Mouse (Mus musculus) kidney, embryonic 14.5 days (tissue): ENCODE data around the gene Hipk2. TPM values are rescaled to one million over a fixed set of nuclear protein-coding genes. Genes with fewer than 3 reads are reported as not detected.

Experiments
- ATAC-seq: fragments of 200-750 bp; cut with Nextera tagmentation; 2 replicates; pipeline ENCODE4 v1.8.0; 2017; ENCODE audit warnings: moderate number of reproducible peaks, mild to moderate bottlenecking, moderate TSS enrichment, moderate library complexity; ENCODE audit not compliant: low FRiP score, low TSS enrichment
- H3K27ac ChIP-seq: fragments of 300-500 bp; sonication (generic); 2 replicates; pipeline ENCODE4 v1.5.1; 2014; ENCODE audit warnings: low read depth, mild to moderate bottlenecking, low read length, moderate library complexity, mixed read lengths
- H3K27me3 ChIP-seq: fragments of 300-500 bp; sonication (generic); 2 replicates; pipeline ENCODE4 v1.6.1; 2014; ENCODE audit warnings: mild to moderate bottlenecking, low read length; ENCODE audit not compliant: control insufficient read depth, insufficient read depth
- H3K36me3 ChIP-seq: fragments of 300-500 bp; sonication (generic); 2 replicates; pipeline ENCODE4 v1.6.1; 2014; ENCODE audit warnings: low read length, mixed read lengths; ENCODE audit not compliant: control insufficient read depth, insufficient read depth
- H3K4me1 ChIP-seq: fragments of 300-500 bp; sonication (generic); 2 replicates; pipeline ENCODE4 v1.6.1; 2014; ENCODE audit warnings: low read length, mixed read lengths; ENCODE audit not compliant: control insufficient read depth, insufficient read depth
- H3K4me2 ChIP-seq: fragments of 300-500 bp; sonication (generic); replicated peaks from 2 replicates; pipeline ENCODE4 v1.6.1; 2014; ENCODE audit warnings: low read depth, mild to moderate bottlenecking, low read length
- H3K4me3 ChIP-seq: fragments of 300-500 bp; sonication (generic); 2 replicates; pipeline ENCODE4 v1.5.1; 2014; ENCODE audit warnings: mild to moderate bottlenecking, low read length
- H3K9ac ChIP-seq: fragments of 300-500 bp; sonication (generic); 2 replicates; pipeline ENCODE4 v1.6.1; 2014; ENCODE audit warnings: low read depth, mild to moderate bottlenecking, low read length, moderate library complexity
- H3K9me3 ChIP-seq: fragments of 300-500 bp; sonication (generic); 2 replicates; pipeline ENCODE4 v1.6.1; 2016; ENCODE audit warnings: low read length; ENCODE audit not compliant: control insufficient read depth
- WGBS: fragments of 180-500 bp; shearing (Covaris S2); extraction: QIAGEN DNeasy Blood & Tissue Kit; methylation state at CpG from one replicate; pipeline ENCODE4 v1.1.7; 2014; 5-methylcytosine and 5-hydroxymethylcytosine counted together
- polyA plus RNA-seq: library from polyadenylated mRNA; unstranded; fragments of >200 nt; fragmentation: Nextera tagmentation; extraction: Ambion mirVana; gene quantifications from 2 replicates; pipeline ENCODE4 v1.2.1, GENCODE M21; 2014

Hipk2 gene
- polyA plus RNA-seq, 1 experiment from 2014 or later = 33.6 TPM

DNA sequence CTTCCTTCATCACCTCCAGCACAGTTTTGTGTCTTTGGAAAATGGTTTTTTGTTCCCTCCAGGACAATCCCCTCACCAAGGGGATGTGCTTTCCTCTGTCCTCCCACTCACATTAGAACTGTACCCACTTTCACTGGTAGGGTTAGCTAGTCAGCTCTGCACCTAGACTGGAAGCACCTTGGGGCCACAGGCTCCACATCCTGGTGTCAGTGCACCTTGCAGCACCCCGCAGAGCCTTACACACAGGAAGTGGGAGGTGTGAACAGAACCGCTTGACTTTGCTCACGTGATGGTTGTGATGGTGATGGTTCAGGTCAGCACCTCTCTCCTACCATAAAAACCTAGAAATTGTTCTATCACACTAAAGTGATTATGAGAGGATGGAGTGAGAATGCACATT, 116.8 kb downstream of the Hipk2 start:
- WGBS = 79% methylated on average over 3 of the region's 3 CpGs
- no peaks in the 10 kb centered on the region for H3K36me3 ChIP-seq

DNA sequence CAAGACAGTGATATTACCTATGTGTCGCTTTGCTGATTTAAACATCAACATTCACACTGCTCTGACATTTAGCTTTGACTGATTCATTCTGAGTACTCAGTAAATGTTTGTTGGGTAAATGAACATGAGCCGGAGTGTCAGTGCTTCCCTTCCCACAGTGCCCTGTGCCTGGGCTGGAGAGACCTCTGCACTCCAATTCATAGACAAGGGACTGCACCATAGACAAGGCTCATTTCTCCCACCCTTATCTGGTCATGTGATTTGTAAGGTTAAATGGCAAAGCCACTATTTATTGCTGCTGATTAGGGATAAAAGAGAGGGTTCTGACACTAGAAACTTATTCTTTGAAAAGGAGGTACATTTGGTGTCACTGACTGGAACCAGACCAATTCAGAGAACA, 118.4 kb downstream of the Hipk2 start:
- Histone ChIP-seq H3K4me2 (no peak overlapping the region), H3K9ac (no peak overlapping the region), H3K4me1 (peaks cover 6% of the 10 kb centered on the region; the same call in 1 of the 2 replicates), H3K27me3 (no peaks in the 10 kb centered on the region), H3K27ac (no peak overlapping the region), H3K36me3 (no peaks in the 10 kb centered on the region; the same call in 1 of the 2 replicates), H3K9me3 (no peaks in the 10 kb centered on the region), H3K4me3 (no peak overlapping the region)
- ATAC-seq = no peak
- WGBS = 89% methylated on average over 2 of the region's 2 CpGs

More for the DNA sequence above, 116.8 kb downstream of the Hipk2 start:
- no peak overlapping the region for H3K9ac ChIP-seq
- H3K9me3 ChIP-seq = no peaks in the 10 kb centered on the region
- ATAC-seq = no peak
- no peak overlapping the region for H3K27ac ChIP-seq
- no peak overlapping the region for H3K4me3 ChIP-seq
- no peak overlapping the region for H3K4me2 ChIP-seq
- peaks cover 10% of the 10 kb centered on the region; the same call in 1 of the 2 replicates for H3K4me1 ChIP-seq
- no peaks in the 10 kb centered on the region for H3K27me3 ChIP-seq

DNA sequence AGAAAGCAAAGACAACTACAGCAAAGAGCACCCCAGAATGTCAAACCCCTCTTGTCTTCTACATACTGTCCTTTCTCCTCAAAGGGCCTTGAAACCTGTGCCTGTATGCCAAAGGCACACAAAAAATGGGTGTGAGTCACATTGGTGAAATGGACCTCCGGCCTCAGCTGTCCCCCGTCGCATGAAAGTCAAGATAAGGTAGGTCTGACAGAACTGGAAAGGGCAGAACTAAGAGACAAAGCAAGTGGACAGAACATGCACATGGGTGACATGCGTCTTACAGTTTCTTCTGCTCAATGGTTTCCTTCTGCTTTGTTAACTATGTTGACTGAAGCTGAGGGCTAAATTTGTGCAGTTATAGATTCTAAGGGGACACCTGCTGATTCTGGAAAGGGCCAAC, 119.0 kb downstream of the Hipk2 start:
- Histone ChIP-seq H3K4me1 (peaks cover 6% of the 10 kb centered on the region; the same call in 1 of the 2 replicates), H3K27me3 (no peaks in the 10 kb centered on the region), H3K4me2 (no peak overlapping the region), H3K9ac (no peak overlapping the region), H3K27ac (no peak overlapping the region), H3K4me3 (no peak overlapping the region), H3K9me3 (no peaks in the 10 kb centered on the region), H3K36me3 (no peaks in the 10 kb centered on the region; the same call in 1 of the 2 replicates)
- ATAC-seq = no peak
- 93% methylated on average over 4 of the region's 4 CpGs for WGBS

DNA sequence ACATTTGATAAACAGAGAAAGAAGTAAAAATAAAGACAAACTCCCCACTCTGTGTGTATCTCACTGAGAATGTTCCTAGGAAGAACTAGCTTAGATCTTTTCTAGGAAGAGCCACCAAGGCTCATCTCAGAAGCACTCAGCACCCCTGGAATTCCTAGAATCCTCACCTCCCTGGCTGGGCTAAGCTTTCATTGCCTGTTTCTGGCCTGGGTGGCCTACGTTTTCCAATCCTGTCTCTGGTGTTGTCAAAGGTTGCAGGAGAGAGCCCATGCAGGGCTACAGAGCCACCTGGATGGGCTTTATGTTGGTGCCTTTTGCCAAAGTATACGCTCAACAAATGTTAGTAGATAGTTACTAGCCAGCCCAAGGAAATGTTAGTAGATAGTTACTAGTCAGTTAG, 120.0 kb downstream of the Hipk2 start:
- WGBS = 87% methylated on average over 2 of the region's 2 CpGs
- no peaks in the 10 kb centered on the region for H3K4me1 ChIP-seq
- H3K27me3 ChIP-seq = no peaks in the 10 kb centered on the region
- H3K9me3 ChIP-seq = no peaks in the 10 kb centered on the region
- no peak overlapping the region for H3K27ac ChIP-seq
- H3K36me3 ChIP-seq = no peaks in the 10 kb centered on the region; the same call in 1 of the 2 replicates
- no peak overlapping the region for H3K4me3 ChIP-seq
- ATAC-seq = no peak
- no peak overlapping the region for H3K4me2 ChIP-seq
- H3K9ac ChIP-seq = no peak overlapping the region

DNA sequence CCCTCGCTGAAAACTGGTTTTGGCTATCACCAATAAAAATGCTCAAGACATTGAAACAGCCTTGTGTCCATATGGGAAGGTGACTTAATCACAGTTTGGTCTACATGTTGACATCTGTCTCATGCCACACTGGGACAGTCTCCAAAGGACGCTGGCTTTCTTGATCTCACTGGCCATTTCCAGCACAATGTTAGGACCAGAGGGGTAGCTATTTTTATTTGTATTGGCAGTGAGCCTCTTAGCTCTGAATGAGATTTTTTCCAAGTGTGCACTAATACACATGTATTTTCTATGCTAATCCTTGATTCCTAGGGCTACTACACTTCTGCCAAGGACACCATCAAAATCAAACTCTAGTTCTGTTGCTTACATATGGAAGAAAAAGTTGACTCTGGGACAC, 120.8 kb downstream of the Hipk2 start:
- ATAC-seq = no peak
- Histone ChIP-seq H3K4me3 (no peak overlapping the region), H3K9me3 (no peaks in the 10 kb centered on the region), H3K36me3 (no peaks in the 10 kb centered on the region; the same call in 1 of the 2 replicates), H3K27me3 (no peaks in the 10 kb centered on the region), H3K27ac (no peak overlapping the region), H3K4me2 (no peak overlapping the region), H3K4me1 (no peaks in the 10 kb centered on the region), H3K9ac (no peak overlapping the region)
- WGBS = 87% methylated on average over 2 of the region's 2 CpGs

DNA sequence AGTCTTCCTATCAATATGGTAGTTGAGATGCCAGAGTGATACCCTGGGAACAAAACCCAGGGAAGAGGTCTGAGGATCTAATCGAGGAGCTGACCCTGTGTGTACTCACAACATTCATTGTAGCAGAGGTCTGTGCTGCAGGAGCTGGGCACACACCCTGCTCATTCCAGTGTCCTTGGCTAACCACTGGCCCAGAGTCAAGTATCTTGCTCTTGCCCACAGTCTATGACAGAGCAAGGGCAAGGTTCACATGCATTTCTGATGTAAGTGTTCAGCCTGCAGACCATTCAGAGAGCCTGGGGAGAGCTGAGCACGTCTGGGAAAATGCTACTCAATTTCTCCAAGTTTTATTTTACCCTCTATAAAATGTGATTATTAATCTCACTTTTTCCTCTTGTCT, 122.2 kb downstream of the Hipk2 start:
- H3K36me3 ChIP-seq = no peaks in the 10 kb centered on the region; the same call in 1 of the 2 replicates
- H3K27me3 ChIP-seq = no peaks in the 10 kb centered on the region
- WGBS = 84% methylated on average over 2 of the region's 2 CpGs
- ATAC-seq = no peak
- no peak overlapping the region for H3K27ac ChIP-seq
- no peak overlapping the region for H3K4me2 ChIP-seq
- H3K4me1 ChIP-seq = no peaks in the 10 kb centered on the region
- H3K9ac ChIP-seq = no peak overlapping the region
- H3K9me3 ChIP-seq = no peaks in the 10 kb centered on the region
- H3K4me3 ChIP-seq = no peak overlapping the region

DNA sequence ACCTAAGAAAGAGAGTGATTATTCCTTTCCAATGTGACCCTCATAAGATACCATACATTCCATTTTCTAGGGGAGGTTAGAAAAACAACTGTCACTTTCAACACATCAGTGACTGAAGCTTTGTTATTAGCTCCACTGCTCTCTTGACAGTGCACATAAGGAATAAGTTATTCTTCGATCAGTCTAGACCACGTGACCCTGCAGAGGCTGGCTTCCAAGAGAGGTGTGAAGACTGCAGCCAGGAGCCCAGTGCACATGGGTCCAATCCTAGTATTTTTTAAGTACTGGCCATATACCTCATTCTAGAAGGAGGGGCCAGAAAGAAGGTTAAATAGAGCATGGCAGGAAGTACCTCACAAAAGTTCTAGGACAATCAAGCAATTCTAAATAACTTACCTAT, 122.9 kb downstream of the Hipk2 start:
- no peaks in the 10 kb centered on the region for H3K4me1 ChIP-seq
- no peaks in the 10 kb centered on the region for H3K27me3 ChIP-seq
- no peak overlapping the region for H3K4me2 ChIP-seq
- 64% methylated on average over 2 of the region's 2 CpGs for WGBS
- no peaks in the 10 kb centered on the region for H3K9me3 ChIP-seq
- no peak overlapping the region for H3K4me3 ChIP-seq
- no peak overlapping the region for H3K9ac ChIP-seq
- H3K27ac ChIP-seq = no peak overlapping the region
- H3K36me3 ChIP-seq = no peaks in the 10 kb centered on the region; the same call in 1 of the 2 replicates
- no peak for ATAC-seq

DNA sequence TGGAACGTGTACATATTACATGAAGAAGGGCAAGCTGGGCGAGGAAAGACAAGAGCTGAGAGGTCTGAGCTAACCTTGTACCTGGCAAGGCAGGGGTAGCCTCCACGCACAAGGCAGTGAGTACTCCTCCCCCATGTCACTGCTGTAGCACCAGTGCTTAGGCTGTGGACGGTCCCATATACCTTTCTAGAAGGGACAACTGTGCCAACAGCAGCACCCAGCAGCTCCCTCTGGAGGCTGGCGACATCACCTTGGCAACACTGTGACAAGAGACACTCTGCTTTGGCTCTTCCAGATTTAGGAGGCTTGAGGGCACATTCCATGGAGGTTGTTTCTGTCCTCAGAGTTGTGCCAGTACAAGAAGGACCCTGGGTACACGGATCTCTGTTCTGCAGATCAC, 123.5 kb downstream of the Hipk2 start:
- 83% methylated on average over 6 of the region's 6 CpGs for WGBS
- Histone ChIP-seq H3K4me1 (no peaks in the 10 kb centered on the region), H3K4me2 (no peak overlapping the region), H3K9ac (no peak overlapping the region), H3K27me3 (no peaks in the 10 kb centered on the region), H3K36me3 (no peaks in the 10 kb centered on the region; the same call in 1 of the 2 replicates), H3K4me3 (no peak overlapping the region), H3K9me3 (no peaks in the 10 kb centered on the region), H3K27ac (no peak overlapping the region)
- no peak for ATAC-seq

DNA sequence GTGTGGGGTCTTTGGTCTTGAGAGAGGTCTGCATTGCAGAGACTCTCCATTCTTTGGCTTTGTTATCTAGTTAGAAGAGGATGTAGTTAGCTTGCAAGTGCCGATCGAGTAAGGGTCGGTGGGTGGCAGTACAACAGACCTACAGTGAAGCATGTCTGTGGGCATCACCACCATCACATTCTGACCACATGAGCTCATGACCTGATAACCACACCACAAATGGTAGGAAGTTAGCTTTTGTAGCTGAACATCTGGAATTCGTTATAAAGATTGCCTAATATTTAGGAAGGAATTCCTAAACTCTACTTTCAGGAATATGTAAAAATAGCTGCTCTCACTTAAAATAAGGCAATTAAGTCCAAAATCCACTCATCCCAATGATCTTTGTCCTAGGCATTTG, 127.9 kb downstream of the Hipk2 start:
- no peak for ATAC-seq
- peaks cover 33% of the 10 kb centered on the region for H3K36me3 ChIP-seq
- 95% methylated on average over 4 of the region's 4 CpGs for WGBS

More for the DNA sequence above, 127.9 kb downstream of the Hipk2 start:
- Histone ChIP-seq H3K9ac (no peak overlapping the region), H3K9me3 (no peaks in the 10 kb centered on the region), H3K27ac (no peak overlapping the region), H3K27me3 (no peaks in the 10 kb centered on the region), H3K4me3 (no peak overlapping the region), H3K4me1 (no peaks in the 10 kb centered on the region), H3K4me2 (no peak overlapping the region)
